ENCODE assay signal across 8 mouse cellular contexts in the genomic region with DNA sequence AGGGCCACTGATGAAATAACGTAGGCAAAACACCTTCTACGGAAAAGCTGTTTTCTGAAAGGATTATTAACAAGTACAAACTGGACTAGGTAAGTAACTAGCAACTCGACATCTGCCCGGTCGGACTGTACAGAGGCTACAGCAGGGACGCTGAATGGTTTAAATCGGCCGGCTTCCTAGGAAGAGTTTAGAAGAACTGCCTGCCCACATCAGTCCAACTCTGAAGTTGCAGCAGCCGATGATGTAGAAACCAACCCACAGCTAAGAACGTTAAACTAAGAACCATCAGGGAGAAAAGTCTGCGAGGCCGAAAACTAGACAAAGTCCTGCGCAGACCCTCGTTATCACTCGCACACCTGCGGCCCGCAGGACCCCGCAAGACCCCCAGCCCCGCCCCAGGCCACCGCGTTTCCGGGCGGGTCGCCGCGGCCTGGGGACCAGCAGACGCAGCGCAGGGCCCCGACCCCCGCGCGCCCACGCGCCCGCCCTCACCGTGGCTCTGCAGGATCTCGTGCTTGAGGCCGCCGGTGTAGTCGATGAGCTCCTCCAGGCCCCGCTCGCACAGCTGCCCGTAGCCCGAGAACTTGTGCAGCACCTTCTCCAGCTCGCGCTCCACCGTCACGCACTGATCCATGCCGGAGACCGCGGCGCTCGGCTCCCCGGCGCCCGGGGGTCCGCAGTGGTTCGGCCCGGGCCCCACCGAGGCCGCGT. TPM values are rescaled to one million over a fixed set of nuclear protein-coding genes. Genes with fewer than 3 reads are reported as not detected.
DNase-seq lines count a peak whose midpoint lies in the region; ATAC-seq and TF ChIP-seq lines count a peak whose summit lies in the region.

No protein-coding gene starts in this region.

- TF ChIP-seq CTCF in cerebellum, adult 2 months (IDR thresholded peaks at IDR 0.05; ENCODE audit: borderline replicate concordance, insufficient read depth, low read depth, low read length) = no peak
- no peak for TF ChIP-seq CTCF in stomach, postnatal 0 days (IDR thresholded peaks at IDR 0.05; ENCODE audit: low read depth)

- under 1% methylated on average over 62 of the region's 62 CpGs for WGBS in cerebellum, adult 2 months
- WGBS in intestine, embryonic 16.5 days = under 1% methylated on average over 61 of the region's 62 CpGs
- under 1% methylated on average over 62 of the region's 62 CpGs for WGBS in limb, embryonic 12.5 days
- 1% methylated on average over 58 of the region's 62 CpGs for WGBS in midbrain, embryonic 16.5 days
- 1% methylated on average over 52 of the region's 62 CpGs for WGBS in stomach, postnatal 0 days

- H3K4me2 ChIP-seq in intestine, embryonic 16.5 days (ENCODE audit: low read depth, low read length) = peak overlapping the region; percentile 86
- peak overlapping the region; percentile 69 for H3K4me2 ChIP-seq in limb, embryonic 12.5 days
- H3K4me2 ChIP-seq in midbrain, embryonic 16.5 days (ENCODE audit: low read length) = peak overlapping the region; percentile 67
- H3K4me2 ChIP-seq in stomach, postnatal 0 days (replicated peaks; ENCODE audit: low read depth) = peak overlapping the region; percentile 62

- H3K9me3 ChIP-seq in intestine, embryonic 16.5 days (ENCODE audit: control insufficient read depth, low read length) = no peaks in the 10 kb centered on the region
- H3K9me3 ChIP-seq in limb, embryonic 12.5 days = no peaks in the 10 kb centered on the region
- no peaks in the 10 kb centered on the region for H3K9me3 ChIP-seq in midbrain, embryonic 16.5 days (replicated peaks; ENCODE audit: control insufficient read depth, low read length, poor library complexity, severe bottlenecking)
- H3K9me3 ChIP-seq in stomach, postnatal 0 days (ENCODE audit: control insufficient read depth, low read length) = no peaks in the 10 kb centered on the region

- no peak for TF ChIP-seq POLR2A in cerebellum, adult 2 months (IDR thresholded peaks at IDR 0.05; ENCODE audit: borderline replicate concordance, insufficient read depth, low read length)

- peak; percentile 58 for DNase-seq in embryo, embryonic 10.5 days (ENCODE audit: low spot score)
- DNase-seq in embryo, embryonic 9.5 days (ENCODE audit: extremely low spot score) = no peak
- peak; percentile 70 to 78 for DNase-seq in cerebellum, adult 2 months
- DNase-seq in frontal cortex, postnatal 36 days (ENCODE audit: low spot score in 2 of 2) = peak; percentile 54 to 68
- no peak for DNase-seq in stomach, postnatal 0 days (ENCODE audit: low spot score)

- peak; percentile 7 for ATAC-seq in intestine, embryonic 16.5 days
- peak; percentile 23 for ATAC-seq in limb, embryonic 12.5 days (ENCODE audit: insufficient number of reproducible peaks, insufficient read depth, low FRiP score, low TSS enrichment, low read depth)
- ATAC-seq in midbrain, embryonic 16.5 days = peak; percentile 52
- peak; percentile 19; the same call in 1 of the 2 replicates for ATAC-seq in stomach, postnatal 0 days (ENCODE audit: low FRiP score, low TSS enrichment)

- H3K36me3 ChIP-seq in intestine, embryonic 16.5 days (ENCODE audit: control insufficient read depth, insufficient read depth, low read length) = no peaks in the 10 kb centered on the region
- H3K36me3 ChIP-seq in limb, embryonic 12.5 days = no peaks in the 10 kb centered on the region
- no peaks in the 10 kb centered on the region for H3K36me3 ChIP-seq in midbrain, embryonic 16.5 days (ENCODE audit: control insufficient read depth, insufficient read depth, low read length)
- no peaks in the 10 kb centered on the region for H3K36me3 ChIP-seq in stomach, postnatal 0 days (ENCODE audit: control insufficient read depth, insufficient read depth, low read length)

- no peaks in the 10 kb centered on the region for H3K27me3 ChIP-seq in cerebellum, adult 2 months (ENCODE audit: control insufficient read depth, insufficient read depth, low read length)
- H3K27me3 ChIP-seq in intestine, embryonic 16.5 days (replicated peaks; ENCODE audit: control insufficient read depth, insufficient read depth, low read length) = no peaks in the 10 kb centered on the region
- no peaks in the 10 kb centered on the region for H3K27me3 ChIP-seq in limb, embryonic 12.5 days
- H3K27me3 ChIP-seq in midbrain, embryonic 16.5 days (ENCODE audit: control insufficient read depth, insufficient read depth, low read depth, low read length) = no peaks in the 10 kb centered on the region
- no peaks in the 10 kb centered on the region for H3K27me3 ChIP-seq in stomach, postnatal 0 days (ENCODE audit: control insufficient read depth, insufficient read depth, low read length)

- H3K4me1 ChIP-seq in cerebellum, adult 2 months (ENCODE audit: control insufficient read depth, insufficient read depth, low read length) = no peaks in the 10 kb centered on the region
- peaks cover 18% of the 10 kb centered on the region for H3K4me1 ChIP-seq in intestine, embryonic 16.5 days (ENCODE audit: control insufficient read depth, insufficient read depth, low read length)
- H3K4me1 ChIP-seq in limb, embryonic 12.5 days (replicated peaks) = peaks cover 30% of the 10 kb centered on the region
- peaks cover 32% of the 10 kb centered on the region for H3K4me1 ChIP-seq in midbrain, embryonic 16.5 days (ENCODE audit: control insufficient read depth, insufficient read depth, low read length)
- H3K4me1 ChIP-seq in stomach, postnatal 0 days (replicated peaks; ENCODE audit: control insufficient read depth, insufficient read depth) = 0 out of 2 replicates have a peak, but pooled peaks cover 11% of the 10 kb centered on the region

- peak overlapping the region; percentile 79 for H3K27ac ChIP-seq in cerebellum, adult 2 months (ENCODE audit: insufficient read depth, low read length)
- peak overlapping the region; percentile 96 for H3K27ac ChIP-seq in intestine, embryonic 16.5 days (ENCODE audit: low read length)
- peak overlapping the region; percentile 98 for H3K27ac ChIP-seq in limb, embryonic 12.5 days
- peak overlapping the region; percentile 96 for H3K27ac ChIP-seq in midbrain, embryonic 16.5 days (ENCODE audit: low read length)
- H3K27ac ChIP-seq in stomach, postnatal 0 days (replicated peaks) = peak overlapping the region; percentile 99

- TF ChIP-seq EP300 in stomach, postnatal 0 days (optimal IDR thresholded peaks at IDR 0.05) = no peak

- peak overlapping the region; percentile 96 for H3K9ac ChIP-seq in intestine, embryonic 16.5 days (ENCODE audit: low read depth, low read length)
- peak overlapping the region; percentile 95 for H3K9ac ChIP-seq in limb, embryonic 12.5 days (replicated peaks)
- peak overlapping the region; percentile 92 for H3K9ac ChIP-seq in midbrain, embryonic 16.5 days (ENCODE audit: low read depth, low read length)
- H3K9ac ChIP-seq in stomach, postnatal 0 days (ENCODE audit: low read length) = peak overlapping the region; percentile 97

- peak overlapping the region; percentile 62 for H3K4me3 ChIP-seq in cerebellum, adult 2 months (replicated peaks; ENCODE audit: insufficient read depth, low read depth, low read length)
- H3K4me3 ChIP-seq in intestine, embryonic 16.5 days (ENCODE audit: low read length) = peak overlapping the region; percentile 97
- peak overlapping the region; percentile 97 for H3K4me3 ChIP-seq in limb, embryonic 12.5 days (replicated peaks)
- H3K4me3 ChIP-seq in midbrain, embryonic 16.5 days (ENCODE audit: low read depth, low read length) = peak overlapping the region; percentile 96
- H3K4me3 ChIP-seq in stomach, postnatal 0 days (ENCODE audit: low read depth, low read length) = peak overlapping the region; percentile 97

RNA-seq across cellular contexts. Expression of a gene that starts 0.8 kb away (rescaled TPM):
- polyA plus RNA-seq in cerebellum, adult 2 months (2012; rRNA removed) = 110 and 113 TPM in 2 replicates
- 9.3 and 10.3 TPM in 2 replicates for polyA plus RNA-seq in intestine, embryonic 16.5 days (2015; fragmentation: Nextera tagmentation; extraction: Ambion mirVana)
- polyA plus RNA-seq in limb, embryonic 12.5 days (2016; fragmentation: Nextera tagmentation; extraction: Ambion mirVana) = 18.7 and 21.1 TPM in 2 replicates
- polyA plus RNA-seq in midbrain, embryonic 16.5 days (2015; fragmentation: Nextera tagmentation; extraction: Ambion mirVana) = 7.0 and 8.1 TPM in 2 replicates
- polyA plus RNA-seq in stomach, postnatal 0 days (2015; fragmentation: Nextera tagmentation; extraction: Ambion mirVana) = 11.3 and 13.5 TPM in 2 replicates

RNA-seq across cellular contexts. Expression of a gene that starts 54.0 kb away (rescaled TPM):
- polyA plus RNA-seq in cerebellum, adult 2 months (2012; rRNA removed) = 40.2 and 40.6 TPM in 2 replicates
- 8.5 and 18.2 TPM in 2 replicates for polyA plus RNA-seq in intestine, embryonic 16.5 days (2015; fragmentation: Nextera tagmentation; extraction: Ambion mirVana)
- polyA plus RNA-seq in limb, embryonic 12.5 days (2016; fragmentation: Nextera tagmentation; extraction: Ambion mirVana) = 18.9 and 20.8 TPM in 2 replicates
- 22.0 and 23.0 TPM in 2 replicates for polyA plus RNA-seq in midbrain, embryonic 16.5 days (2015; fragmentation: Nextera tagmentation; extraction: Ambion mirVana)
- polyA plus RNA-seq in stomach, postnatal 0 days (2015; fragmentation: Nextera tagmentation; extraction: Ambion mirVana) = 25.4 and 25.9 TPM in 2 replicates

Comparison
In these comparisons a context has a peak if more than half of its experiments do, and no peak if none do; other contexts are left out.
1. DNase-seq: peak in embryo, embryonic 10.5 days (single experiment), cerebellum, adult 2 months (2 of 2) and frontal cortex, postnatal 36 days (2 of 2); none in embryo, embryonic 9.5 days (single experiment) and stomach, postnatal 0 days (single experiment).
2. Peak in every context shown above with its lines, with median percentiles within 50 percentile points of each other: H3K27ac ChIP-seq, H3K4me3 ChIP-seq, ATAC-seq, H3K4me2 ChIP-seq and H3K9ac ChIP-seq.